Mouse (Mus musculus) small intestine, adult 2 months (tissue): Measurements from ENCODE around the gene Col3a1. TPM values are rescaled to one million over a fixed set of nuclear protein-coding genes. Genes with fewer than 3 reads are reported as not detected.

ENCODE experiments used
- H3K27ac ChIP-seq: fragments of 200-500 bp; 2 replicates; pipeline ENCODE4 v1.5.1; 2012; ENCODE audit warnings: low read depth, low read length, control low read depth, inconsistent platforms; ENCODE audit not compliant: insufficient read depth
- H3K27me3 ChIP-seq: fragments of 200-500 bp; 2 replicates; pipeline ENCODE4 v1.6.1; 2012; ENCODE audit warnings: mild to moderate bottlenecking, moderate library complexity, low read length, inconsistent platforms; ENCODE audit not compliant: control insufficient read depth, insufficient read depth
- H3K36me3 ChIP-seq: fragments of 200-500 bp; 2 replicates; pipeline ENCODE4 v1.6.1; 2012; ENCODE audit warnings: mild to moderate bottlenecking, low read length, control low read depth, inconsistent platforms; ENCODE audit not compliant: control insufficient read depth, insufficient read depth
- H3K4me1 ChIP-seq: fragments of 200-500 bp; 2 replicates; pipeline ENCODE4 v1.6.1; 2012; ENCODE audit warnings: low read length, inconsistent platforms, mixed read lengths; ENCODE audit not compliant: control insufficient read depth, insufficient read depth, insufficient read length
- H3K4me3 ChIP-seq: fragments of 200-500 bp; 2 replicates; pipeline ENCODE4 v1.5.1; 2012; ENCODE audit warnings: low read depth, mild to moderate bottlenecking, control low read depth, inconsistent platforms, low read length, moderate library complexity
- CTCF ChIP-seq: fragments of 200-500 bp; IDR thresholded peaks from 2 replicates; pipeline ENCODE4 v1.5.1; 2012; ENCODE audit warnings: low read depth, mild to moderate bottlenecking, control low read depth, inconsistent platforms, low read length, moderate library complexity, mixed read lengths; ENCODE audit not compliant: insufficient replicate concordance, insufficient read length; ENCODE audit errors: extremely low read depth
- POLR2A ChIP-seq: fragments of 200-500 bp; IDR thresholded peaks from 2 replicates; pipeline ENCODE4 v1.6.1; 2012; ENCODE audit warnings: low read depth, mild to moderate bottlenecking, control low read depth, inconsistent platforms, low read length, moderate library complexity
- WGBS: fragments of 180-500 bp; shearing (Covaris S2); methylation state at CpG from one replicate; pipeline ENCODE4 v1.1.7; 2018; 5-methylcytosine and 5-hydroxymethylcytosine counted together
- polyA plus RNA-seq: library from polyadenylated mRNA; depleted of rRNA; stranded (reverse); fragments of >200 nt; gene quantifications from 2 replicates; pipeline ENCODE4 v1.2.3, GENCODE M21; 2012

The Col3a1 gene
- polyA plus RNA-seq, 1 experiment, result 30.3 TPM

DNA sequence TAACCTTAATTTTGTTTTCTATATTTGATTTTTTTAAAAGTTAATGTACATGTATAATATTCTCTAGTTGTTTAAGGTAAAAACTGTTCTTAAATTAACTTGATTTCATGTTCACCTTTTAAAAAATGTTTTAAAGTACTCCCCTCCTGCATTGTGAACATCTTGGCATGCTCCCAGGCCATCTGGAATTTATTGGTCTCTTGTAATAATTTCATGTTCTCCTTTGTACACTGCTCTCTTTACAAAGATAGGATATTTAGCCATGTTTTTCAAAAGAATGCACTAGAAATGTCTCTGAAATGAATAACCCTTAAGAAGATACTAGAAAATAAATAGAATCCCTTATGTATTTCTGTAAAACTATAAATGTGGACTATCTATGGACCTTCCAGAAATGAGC, 624 bp downstream of the Col3a1 start:
- no peaks in the 10 kb centered on the region for H3K4me1 ChIP-seq
- H3K27ac ChIP-seq, result 0 out of 2 replicates have a peak overlapping the region, but pooled peaks have one; percentile 89
- H3K36me3 ChIP-seq, result 0 out of 2 replicates have a peak, but pooled peaks cover 2% of the 10 kb centered on the region
- TF ChIP-seq CTCF (no peak), POLR2A (no peak)
- H3K4me3 ChIP-seq, result no peak overlapping the region
- H3K27me3 ChIP-seq, result no peaks in the 10 kb centered on the region

DNA sequence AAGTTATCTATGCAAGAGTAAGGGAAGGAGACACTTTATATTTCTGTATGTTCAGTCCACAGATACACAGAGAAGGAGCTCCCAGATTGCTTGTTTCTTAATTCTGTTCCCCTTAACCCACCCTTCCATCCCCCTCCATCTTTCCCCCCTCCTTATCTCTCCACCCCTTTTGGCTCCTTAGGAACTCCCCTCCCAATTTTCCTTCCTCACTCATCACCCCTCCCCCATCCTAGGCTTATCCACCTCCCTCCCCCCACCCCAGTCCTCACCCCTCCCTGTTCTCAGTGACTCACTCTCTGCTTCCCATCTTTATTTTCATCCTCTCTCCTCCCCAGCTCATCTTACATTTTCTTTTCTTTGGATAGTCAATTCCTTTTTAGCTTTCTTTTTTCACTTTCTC, 1.5 kb downstream of the Col3a1 start:
- H3K27me3 ChIP-seq, result no peaks in the 10 kb centered on the region
- H3K36me3 ChIP-seq, result 0 out of 2 replicates have a peak, but pooled peaks cover 2% of the 10 kb centered on the region
- H3K4me3 ChIP-seq, result no peak overlapping the region
- H3K27ac ChIP-seq, result peak overlapping the region; percentile 22; the same call in 1 of the 2 replicates
- TF ChIP-seq CTCF (no peak), POLR2A (no peak)
- no peaks in the 10 kb centered on the region for H3K4me1 ChIP-seq

DNA sequence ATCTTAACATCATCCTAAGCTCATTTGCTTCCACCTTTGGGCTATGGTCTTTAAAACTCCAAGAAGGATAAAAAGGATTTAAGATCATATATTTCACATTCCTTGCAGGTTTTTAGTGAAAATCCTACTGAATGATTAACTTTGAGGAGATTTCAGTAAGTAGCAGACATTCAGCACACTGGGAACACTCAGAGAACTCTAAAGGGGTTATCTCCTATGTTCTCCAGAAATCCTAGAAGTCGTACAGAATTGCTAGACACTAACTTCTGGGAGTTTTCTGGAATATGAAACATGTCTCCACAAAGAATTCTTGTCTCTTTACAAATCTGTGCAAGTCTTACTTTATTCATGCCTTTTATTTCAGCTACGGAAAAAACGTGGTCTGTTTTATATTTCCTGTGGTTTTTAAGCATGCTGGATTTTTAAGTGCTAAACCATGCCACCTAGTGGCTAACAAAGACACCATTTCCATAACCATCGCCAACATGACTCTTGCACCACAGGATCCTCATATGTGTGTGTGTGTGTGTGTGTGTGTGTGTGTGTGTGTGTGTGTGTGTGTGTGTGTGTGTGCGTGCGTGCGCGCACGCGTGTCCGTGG, 2.5 kb downstream of the Col3a1 start:
- Histone ChIP-seq H3K27me3 (no peaks in the 10 kb centered on the region), H3K4me1 (no peaks in the 10 kb centered on the region), H3K36me3 (0 out of 2 replicates have a peak, but pooled peaks cover 2% of the 10 kb centered on the region), H3K4me3 (peak overlapping the region; percentile 33; the same call in 1 of the 2 replicates), H3K27ac (no peak overlapping the region)
- TF ChIP-seq CTCF (no peak), POLR2A (no peak)
- WGBS, result 10% methylated on average over 11 of the region's 11 CpGs

DNA sequence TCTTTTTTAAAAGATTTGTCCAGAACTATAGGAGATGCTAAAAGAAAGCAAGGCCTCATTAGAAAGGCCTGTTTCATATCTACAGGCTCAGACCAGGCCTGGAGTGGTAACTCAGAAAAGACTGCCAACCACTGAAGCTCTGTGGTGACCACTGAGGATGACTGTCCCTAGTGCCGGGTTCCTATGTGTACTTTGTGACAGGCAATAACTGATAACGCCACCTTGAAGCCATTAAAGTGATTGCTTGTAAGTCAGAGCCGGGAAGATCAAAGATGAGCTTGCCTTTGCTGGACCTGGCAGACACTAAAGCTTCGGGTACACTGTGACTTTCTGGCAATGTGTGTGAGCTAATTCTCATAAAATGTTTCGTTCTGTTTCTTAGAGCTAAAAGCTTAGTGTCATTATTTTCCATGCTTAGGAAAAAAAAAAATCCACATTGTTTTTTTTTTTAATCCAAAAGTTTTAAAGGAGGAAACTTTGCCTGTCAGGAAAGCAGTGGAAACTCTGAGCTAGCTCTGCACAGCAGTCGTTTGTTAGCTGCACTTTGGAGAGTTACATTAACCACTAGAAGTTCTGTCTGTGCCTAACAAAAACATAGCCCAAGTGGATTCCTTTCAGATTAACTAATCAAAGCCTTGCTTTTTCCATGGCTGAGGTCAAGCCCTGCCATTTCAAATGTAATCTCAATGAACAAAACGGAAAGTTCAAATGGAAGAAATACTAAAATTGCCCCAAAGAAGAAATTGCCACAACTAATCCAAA, 4.6 kb downstream of the Col3a1 start:
- 13% methylated on average over 7 of the region's 7 CpGs for WGBS
- Histone ChIP-seq H3K4me1 (no peaks in the 10 kb centered on the region), H3K4me3 (no peak overlapping the region), H3K27ac (peak overlapping the region; percentile 82), H3K27me3 (no peaks in the 10 kb centered on the region), H3K36me3 (0 out of 2 replicates have a peak, but pooled peaks cover 2% of the 10 kb centered on the region)
- no peak for TF ChIP-seq POLR2A
- TF ChIP-seq CTCF, result no peak

DNA sequence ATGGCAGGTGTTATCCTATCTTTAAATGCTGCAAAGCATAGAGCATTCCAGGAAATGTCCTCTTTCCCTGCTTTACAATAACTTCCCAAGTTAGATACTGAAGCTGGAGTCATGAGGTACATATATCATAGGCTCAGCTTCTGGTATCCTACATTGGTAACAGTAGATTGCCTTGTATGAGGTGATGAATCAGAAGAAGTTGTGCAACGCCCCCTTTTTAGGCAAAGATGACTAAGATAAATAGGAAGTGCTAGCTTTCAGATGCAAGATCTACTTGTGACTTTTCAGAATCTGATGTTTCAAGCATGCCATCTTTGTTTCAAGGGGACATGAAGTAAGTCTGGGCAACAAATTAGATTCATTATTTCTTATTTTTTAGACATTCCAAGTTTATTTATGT, 6.9 kb downstream of the Col3a1 start:
- Histone ChIP-seq H3K4me1 (no peaks in the 10 kb centered on the region), H3K4me3 (no peak overlapping the region), H3K27ac (no peak overlapping the region), H3K27me3 (no peaks in the 10 kb centered on the region), H3K36me3 (0 out of 2 replicates have a peak, but pooled peaks cover 2% of the 10 kb centered on the region)
- no peak for TF ChIP-seq POLR2A
- TF ChIP-seq CTCF, result no peak
- WGBS, result 70% methylated on average over 1 of the region's 1 CpGs

DNA sequence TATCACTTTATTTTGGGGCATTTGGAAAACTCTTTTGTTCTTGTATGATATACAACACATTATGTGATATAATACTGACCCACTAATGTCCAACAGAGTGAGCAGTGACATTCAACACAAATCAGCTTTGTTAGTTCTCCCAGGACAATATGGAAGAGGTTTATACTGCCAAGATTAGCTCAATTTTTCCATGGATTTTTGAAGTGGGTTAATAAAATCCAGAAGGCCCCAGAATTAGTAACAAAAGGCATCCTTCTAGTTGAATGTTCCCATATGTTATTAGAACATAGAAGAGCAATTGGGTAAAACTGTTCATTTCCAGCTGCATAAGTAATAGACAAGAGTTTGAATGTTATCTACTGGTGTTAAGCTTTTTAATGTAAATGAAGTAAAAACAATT, 9.5 kb downstream of the Col3a1 start:
- TF ChIP-seq CTCF, result no peak
- TF ChIP-seq POLR2A, result no peak
- Histone ChIP-seq H3K27ac (no peak overlapping the region), H3K36me3 (no peaks in the 10 kb centered on the region), H3K27me3 (no peaks in the 10 kb centered on the region), H3K4me1 (no peaks in the 10 kb centered on the region), H3K4me3 (no peak overlapping the region)

DNA sequence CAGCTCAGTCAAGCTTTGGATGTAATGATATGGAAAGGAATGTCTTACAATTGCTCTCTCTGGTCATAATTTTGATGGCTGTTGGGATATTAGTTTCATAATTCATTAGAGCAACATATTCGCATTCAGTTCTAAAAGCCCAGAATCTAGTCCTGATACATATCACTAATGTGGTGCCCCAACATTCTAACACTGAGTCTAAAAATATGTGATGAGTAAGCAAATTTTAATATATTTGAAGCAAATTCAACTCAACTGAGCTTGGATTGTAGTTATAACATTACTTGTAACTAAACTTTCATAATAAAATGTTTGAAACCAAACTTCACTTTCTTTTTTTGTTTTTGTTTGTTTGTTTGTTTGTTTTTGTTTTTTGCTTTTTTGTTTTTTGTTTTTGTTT, 17.8 kb downstream of the Col3a1 start:
- Histone ChIP-seq H3K4me3 (no peak overlapping the region), H3K27me3 (no peaks in the 10 kb centered on the region), H3K27ac (no peak overlapping the region), H3K4me1 (no peaks in the 10 kb centered on the region), H3K36me3 (peaks cover 2% of the 10 kb centered on the region)
- no peak for TF ChIP-seq POLR2A
- TF ChIP-seq CTCF, result no peak
- WGBS, result 90% methylated on average over 1 of the region's 1 CpGs
